Mouse (Mus musculus) WW6 (cell line): ENCODE data around the gene Vmn1r71.
"Not testable (repeated sequence)": the region's sequence is repeated elsewhere in the genome, so short reads cannot be mapped to it uniquely, and the experiment has no call there.

Experiments used
- DNase-seq: peaks from one replicate; pipeline ENCODE4 v3.0.0-alpha.2; 2013; ENCODE audit warnings: low read depth, low spot score

Gene Vmn1r71

DNA sequence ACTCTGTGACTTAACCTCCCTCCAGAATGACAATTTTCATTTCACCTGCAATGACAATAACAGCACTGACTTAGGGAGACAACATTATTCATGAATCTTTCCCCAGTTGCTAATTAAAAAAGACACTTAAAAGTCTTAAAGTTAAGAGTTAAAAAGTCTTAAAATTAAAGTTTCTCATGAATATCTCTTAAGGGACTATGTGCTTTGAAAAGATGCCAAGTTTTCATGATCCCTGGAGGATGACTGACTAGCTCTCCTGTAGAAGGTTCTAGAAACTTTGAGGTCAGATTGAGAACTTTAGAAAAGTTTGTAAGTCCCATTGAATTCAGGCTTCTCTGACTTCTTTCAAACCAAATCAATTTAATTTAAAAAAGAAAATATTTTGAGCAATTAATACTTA lies at the start of gene Vmn1r71:
Vmn1r71 (minus strand) TSS at position 101 of the 400 bp plus-strand sequence.
- no peak for DNase-seq

DNA sequence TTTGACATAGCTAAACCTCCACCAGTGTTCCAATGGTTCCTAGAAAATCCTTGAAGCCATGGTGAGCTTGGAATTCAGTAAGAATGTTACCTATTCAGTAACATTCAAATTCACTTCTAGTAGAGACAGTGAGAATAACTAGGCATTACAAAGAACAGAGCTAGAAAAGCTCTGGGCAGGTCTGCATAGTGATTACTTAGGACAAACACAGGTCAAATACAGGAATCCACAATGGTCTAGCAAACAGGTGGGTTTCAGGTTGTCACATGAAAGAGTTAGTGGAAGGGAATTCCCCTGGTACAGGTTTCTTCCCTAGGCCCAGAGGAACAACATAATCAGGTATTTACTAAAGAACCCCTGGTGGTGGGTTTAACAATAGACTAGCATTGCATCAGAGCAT lies 3.4 kb upstream of the Vmn1r71 start:
- not testable (repeated sequence) for DNase-seq
